21 mouse cellular contexts compared by ENCODE assay signal in genomic region chr15:87564331-87564730, GRCm38 (mm10). TPM values are rescaled to one million over a fixed set of nuclear protein-coding genes. Genes with fewer than 3 reads are reported as not detected.
A peak's percentile ranks its signal among the peaks of the same experiment; 100 is the strongest.
DNase-seq lines count a peak whose midpoint lies in the region; ATAC-seq lines count a peak whose summit lies in the region.
"Had no signal": no experiment of that assay in that cellular context is flagged by ENCODE, and none has a peak within 500 bp of the region (broad histone marks: within the 10 kb centered on the region; RNA-seq: fewer than 3 reads in every experiment).

No protein-coding gene starts in this region.

- no peak overlapping the region for H3K27ac ChIP-seq in neural tube, embryonic 13.5 days (replicated peaks)
- H3K27ac ChIP-seq: embryonic facial prominence, embryonic 13.5 days; embryonic facial prominence, embryonic 15.5 days; forebrain, embryonic 10.5 days; forebrain, embryonic 12.5 days had no signal

- no peaks in the 10 kb centered on the region for H3K27me3 ChIP-seq in neural tube, embryonic 13.5 days
- H3K27me3 ChIP-seq: embryonic facial prominence, embryonic 13.5 days; embryonic facial prominence, embryonic 15.5 days; forebrain, embryonic 12.5 days had no signal

- 0 out of 2 replicates have a peak, but pooled peaks have one; percentile 1 for ATAC-seq in neural tube, embryonic 13.5 days (ENCODE audit: low read depth)
- ATAC-seq: forebrain, embryonic 14.5 days; forebrain, embryonic 16.5 days had no signal

- H3K4me3 ChIP-seq in neural tube, embryonic 13.5 days: no peak overlapping the region
- H3K4me3 ChIP-seq: embryonic facial prominence, embryonic 13.5 days; embryonic facial prominence, embryonic 15.5 days; erythroblast, embryonic 14.5 days; forebrain, embryonic 10.5 days; forebrain, embryonic 12.5 days had no signal

- H3K9me3 ChIP-seq in neural tube, embryonic 13.5 days: no peaks in the 10 kb centered on the region
- H3K9me3 ChIP-seq: embryonic facial prominence, embryonic 13.5 days; embryonic facial prominence, embryonic 15.5 days; forebrain, embryonic 10.5 days; forebrain, embryonic 12.5 days had no signal

- 90% methylated on average over 5 of the region's 5 CpGs for WGBS in neural tube, embryonic 13.5 days

- H3K9ac ChIP-seq in neural tube, embryonic 13.5 days: no peak overlapping the region
- H3K9ac ChIP-seq: embryonic facial prominence, embryonic 13.5 days; embryonic facial prominence, embryonic 15.5 days; forebrain, embryonic 12.5 days had no signal

- DNase-seq in cerebellum, adult 18-20 months: peak; percentile 41 to 46
- no peak for DNase-seq in cerebellum, postnatal 4 days (ENCODE audit: low spot score in 2 of 2)
- DNase-seq in cerebellum, adult 9-11 months: peak; percentile 65
- DNase-seq in cerebellum, adult 11 months: no peak
- no peak for DNase-seq in neural tube, embryonic 10.5 days (ENCODE audit: extremely low spot score, low spot score)
- no peak for DNase-seq in heart, postnatal 4 days
- DNase-seq: adrenal gland, adult 2 months; adrenal gland, postnatal 10 days; adrenal gland, postnatal 25 days; cerebellum, postnatal 14 days; embryo, embryonic 11 days had no signal

- H3K4me2 ChIP-seq in neural tube, embryonic 13.5 days: no peak overlapping the region
- H3K4me2 ChIP-seq: embryonic facial prominence, embryonic 13.5 days; embryonic facial prominence, embryonic 15.5 days; forebrain, embryonic 12.5 days had no signal

- no peaks in the 10 kb centered on the region for H3K36me3 ChIP-seq in neural tube, embryonic 13.5 days
- H3K36me3 ChIP-seq: embryonic facial prominence, embryonic 13.5 days; embryonic facial prominence, embryonic 15.5 days; forebrain, embryonic 10.5 days; forebrain, embryonic 12.5 days had no signal

- peaks cover 43% of the 10 kb centered on the region for H3K4me1 ChIP-seq in neural tube, embryonic 13.5 days (replicated peaks)
- H3K4me1 ChIP-seq: embryonic facial prominence, embryonic 15.5 days had no signal

RNA-seq across cellular contexts. Expression of gene Fam19a5, which starts 20.2 kb away (rescaled TPM):
- polyA plus RNA-seq in neural tube, embryonic 13.5 days (2015; fragmentation: Nextera tagmentation; extraction: Ambion mirVana): 19.8 and 22.9 TPM in 2 replicates
- total RNA-seq in heart, postnatal 4 days (2021): 1 to 10 TPM; 1.2 to 1.5 TPM
- total RNA-seq: common myeloid progenitor, adult 5-6 weeks; MEL had no signal
- polyA plus RNA-seq: erythroblast, embryonic 14.5 days had no signal

Comparison
In these comparisons a context has a peak if more than half of its experiments do, and no peak if none do; other contexts are left out.
1. DNase-seq: peak in cerebellum, adult 18-20 months (2 of 2) and cerebellum, adult 9-11 months (single experiment); none in cerebellum, postnatal 4 days (0 of 2), cerebellum, adult 11 months (single experiment), neural tube, embryonic 10.5 days (single experiment) and heart, postnatal 4 days (single experiment).